Mouse (Mus musculus) retina, postnatal 1 day (tissue): ENCODE data around the gene Pik3ap1.

Source experiments
- DNase-seq: peaks from one replicate; pipeline ENCODE4 v3.0.0-alpha.2; 2012

Gene Pik3ap1

DNA sequence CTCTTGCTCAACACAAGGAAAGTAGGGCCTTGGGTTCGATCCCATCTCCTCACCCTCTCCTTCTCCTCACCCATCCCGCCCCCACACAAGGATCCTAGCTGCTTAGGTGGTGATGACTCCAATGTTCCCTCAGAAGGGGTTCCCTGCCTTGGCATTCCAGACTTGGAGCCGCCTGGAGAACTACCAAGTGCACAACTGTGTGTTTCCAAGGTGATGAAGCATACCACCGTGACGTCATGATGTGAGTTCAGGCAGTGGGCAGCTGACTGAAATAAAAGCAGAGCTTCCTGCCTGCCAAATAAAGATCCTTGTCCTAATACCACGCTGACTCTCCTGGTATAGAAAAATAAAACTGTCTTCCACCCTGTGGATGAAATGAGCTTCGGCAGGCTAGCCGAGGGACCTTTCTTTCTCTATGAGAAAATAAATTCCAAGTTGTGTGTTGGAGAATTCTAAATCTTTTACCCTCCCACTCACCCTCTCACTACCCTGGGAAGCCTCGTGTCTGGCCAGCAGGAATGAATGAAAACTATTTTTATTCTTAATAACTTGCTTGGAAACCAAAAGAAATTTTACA is 114.7 kb downstream of the Pik3ap1 start:
- DNase-seq, result peak; percentile 35

- DNase-seq, result no peak
These were observed 118.5 kb downstream of the Pik3ap1 start for GRCm38 (mm10) chr19:41266251-41266901.

- no peak for DNase-seq
These were observed 120.5 kb downstream of the Pik3ap1 start for GRCm38 (mm10) chr19:41264331-41264799.

DNA sequence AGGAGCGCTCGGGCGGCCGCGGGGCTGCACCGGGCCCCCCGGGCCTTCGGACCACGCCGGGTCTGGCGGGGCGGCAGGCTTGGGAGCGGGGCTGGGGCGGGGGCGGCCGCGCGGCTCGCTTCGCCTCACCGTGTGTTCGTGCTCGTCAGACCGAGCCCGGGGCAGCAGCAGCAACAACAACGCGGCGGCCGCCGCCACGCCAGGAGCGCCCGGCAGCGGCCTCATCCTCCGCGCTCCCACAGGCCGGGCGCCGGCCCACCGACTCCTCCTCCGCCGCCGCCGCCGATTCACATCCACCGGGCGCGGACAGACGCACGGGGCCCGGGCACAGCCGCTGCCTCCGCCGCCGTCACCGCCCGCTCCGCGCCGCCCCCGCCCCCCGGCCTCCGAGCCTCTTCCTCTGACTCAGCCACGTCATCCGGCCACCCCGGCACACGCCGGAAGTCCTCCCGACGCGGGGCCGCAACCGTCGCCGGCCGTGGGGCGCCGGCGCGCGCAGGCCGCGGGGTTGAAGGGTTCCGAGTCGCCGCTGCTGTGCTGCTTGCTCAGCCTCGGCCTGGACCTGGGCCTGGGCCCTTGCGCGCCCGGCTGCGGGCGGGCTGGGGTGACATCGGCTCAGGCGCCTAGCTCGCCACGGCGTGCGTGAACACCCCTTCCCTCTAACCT is 121.1 kb downstream of the Pik3ap1 start, which contains the start of gene Tm9sf3:
Gene Tm9sf3 (minus strand): TSS at position 368 of the 666 bp plus-strand sequence.
- peak; percentile 94 for DNase-seq

DNA sequence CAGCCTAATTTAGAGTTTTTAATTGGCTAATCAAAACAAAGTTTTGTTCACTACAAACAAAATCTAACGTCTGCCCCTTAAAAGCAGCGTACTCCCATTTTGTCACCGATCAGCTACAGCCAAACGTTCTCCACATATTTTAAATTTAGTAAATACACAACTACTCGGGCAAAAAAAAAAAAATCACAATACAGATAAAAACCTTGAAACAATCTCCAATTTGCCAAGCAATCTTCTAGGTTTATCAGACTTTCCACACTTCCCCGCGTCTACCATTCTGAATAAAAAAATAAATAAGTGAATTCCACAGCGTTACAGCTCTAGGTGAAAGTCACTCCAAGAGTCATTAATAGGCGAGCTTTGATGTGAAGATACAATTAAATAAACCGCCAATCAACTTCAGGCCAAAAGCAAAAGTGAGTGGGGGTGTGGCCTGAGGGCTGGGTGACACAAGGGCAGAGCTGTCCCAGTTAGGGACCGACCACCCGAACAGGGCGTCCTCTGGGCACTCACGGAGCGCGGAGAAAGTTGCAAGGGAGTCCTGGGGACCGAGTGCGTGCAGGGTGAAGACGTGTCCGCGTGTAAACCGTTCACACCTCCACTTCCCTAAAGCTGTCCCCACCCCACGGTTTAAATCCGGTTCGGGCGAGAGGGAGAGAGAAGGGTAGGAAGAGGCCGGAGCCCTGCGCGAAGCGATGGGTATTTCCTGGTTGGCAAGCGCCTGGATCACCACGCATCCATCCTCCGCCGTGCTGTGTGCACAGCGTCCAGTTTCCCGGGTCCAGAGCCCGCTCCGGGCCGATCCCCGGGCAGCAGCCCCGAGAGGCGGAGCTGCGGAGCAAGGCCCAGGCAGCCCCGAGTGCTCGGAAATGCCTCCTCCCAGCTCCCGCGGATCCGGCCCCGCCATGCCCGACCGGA is 121.9 kb downstream of the Pik3ap1 start:
- peak; percentile 78 for DNase-seq

GRCm38 (mm10) chr19:41260736-41261135 is 124.2 kb downstream of the Pik3ap1 start:
- no peak for DNase-seq

- no peak for DNase-seq
These were observed 125.6 kb downstream of the Pik3ap1 start for GRCm38 (mm10) chr19:41259256-41259655.

GRCm38 (mm10) chr19:41258707-41259106 is 126.2 kb downstream of the Pik3ap1 start:
- peak; percentile 62 for DNase-seq

DNA sequence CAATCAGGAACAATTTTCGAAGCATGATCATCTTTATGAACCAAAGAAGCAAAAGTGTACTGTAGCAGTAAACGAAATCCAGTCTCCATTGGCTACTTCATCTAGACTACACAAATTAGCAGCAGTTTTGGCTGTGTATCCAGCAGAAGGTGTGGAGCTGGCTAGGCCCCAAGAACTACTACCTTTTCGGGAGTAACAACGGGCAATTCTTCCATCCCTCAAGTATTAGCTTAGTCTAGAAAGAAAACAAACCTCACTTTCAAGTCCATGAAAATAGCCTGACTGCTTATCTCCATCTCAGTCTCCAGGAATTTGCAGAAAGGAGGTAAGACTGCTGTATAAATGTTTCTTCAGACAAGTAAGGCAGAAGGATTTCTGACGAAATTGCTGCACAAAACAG is 130.3 kb downstream of the Pik3ap1 start:
- no peak for DNase-seq

DNA sequence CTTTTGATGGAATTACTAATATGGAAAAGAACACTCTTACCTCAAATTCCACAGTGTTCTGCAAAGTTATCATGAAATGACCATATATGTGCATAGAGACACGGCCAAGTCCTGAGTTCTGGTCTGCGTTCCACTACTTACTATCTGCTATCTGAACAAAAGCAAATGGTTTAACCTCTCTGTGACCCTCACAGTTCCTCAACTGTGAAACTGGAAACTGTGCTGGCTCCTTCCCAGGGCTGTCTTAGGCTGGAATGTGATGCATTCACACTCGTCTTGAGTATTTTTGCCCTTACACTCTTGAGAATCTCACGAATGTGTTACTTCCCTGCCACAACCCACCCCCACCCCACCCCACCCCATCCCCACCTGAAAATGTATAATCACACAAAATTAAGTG is 135.9 kb downstream of the Pik3ap1 start:
- DNase-seq, result no peak

DNA sequence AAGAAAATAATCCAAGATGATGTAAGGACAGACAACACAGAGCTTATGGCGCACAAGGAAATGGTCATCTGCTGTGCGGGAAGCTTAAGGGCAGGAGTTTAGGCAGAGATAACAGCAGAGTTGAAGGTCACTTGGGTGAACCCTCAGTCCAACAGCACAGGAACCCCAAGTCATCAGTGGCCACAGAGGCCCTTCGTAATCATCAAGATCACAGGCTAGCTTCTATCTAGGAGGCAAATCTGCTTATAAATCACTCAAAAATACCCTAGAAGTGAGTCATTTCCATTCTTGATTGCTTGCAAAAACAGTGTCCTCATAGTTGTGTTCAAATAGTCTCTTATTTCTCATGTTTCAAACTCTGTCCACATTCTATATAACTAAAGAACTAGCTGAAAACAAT is 136.6 kb downstream of the Pik3ap1 start:
- DNase-seq, result no peak

DNA sequence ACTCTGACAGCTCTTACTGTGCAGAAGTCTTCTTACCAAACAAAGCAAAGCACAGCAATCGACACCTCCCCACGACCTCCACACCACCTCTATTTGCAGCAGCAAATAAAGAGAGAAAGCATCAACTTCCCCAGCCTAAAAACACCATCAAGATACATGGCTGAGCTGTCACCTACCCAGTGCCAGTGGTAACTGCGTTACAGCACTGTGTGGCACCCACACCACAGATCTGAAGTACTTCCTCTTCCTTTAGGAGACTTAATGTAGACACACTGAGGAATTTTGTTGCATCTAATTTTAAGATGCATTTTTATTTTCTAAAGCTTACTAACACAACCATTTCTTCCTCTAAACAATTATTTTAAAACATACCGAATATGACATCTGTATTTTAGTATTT is 138.6 kb downstream of the Pik3ap1 start:
- DNase-seq, result no peak

- peak; percentile 53 for DNase-seq
These were observed 140.3 kb downstream of the Pik3ap1 start for GRCm38 (mm10) chr19:41244581-41244980.

DNA sequence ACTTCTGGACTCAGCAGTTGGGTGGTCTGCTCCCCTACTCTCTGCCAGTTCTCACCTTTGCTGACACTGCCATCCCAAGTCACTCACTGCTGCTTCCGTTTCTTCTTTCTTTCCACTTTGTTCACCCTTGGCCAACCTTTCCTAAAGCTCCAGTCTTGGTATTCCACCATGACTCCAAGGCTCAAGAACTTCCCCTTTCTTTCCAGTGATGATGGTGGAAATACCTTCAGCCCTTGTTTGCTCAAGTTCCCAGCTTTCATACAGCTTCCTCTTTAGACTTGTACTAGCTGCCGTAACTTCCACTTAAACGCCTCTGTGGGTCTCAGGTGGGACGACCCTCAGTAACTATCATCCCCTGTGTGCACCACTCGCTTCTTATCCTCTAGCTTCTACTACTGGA is 142.9 kb downstream of the Pik3ap1 start:
- no peak for DNase-seq

DNA sequence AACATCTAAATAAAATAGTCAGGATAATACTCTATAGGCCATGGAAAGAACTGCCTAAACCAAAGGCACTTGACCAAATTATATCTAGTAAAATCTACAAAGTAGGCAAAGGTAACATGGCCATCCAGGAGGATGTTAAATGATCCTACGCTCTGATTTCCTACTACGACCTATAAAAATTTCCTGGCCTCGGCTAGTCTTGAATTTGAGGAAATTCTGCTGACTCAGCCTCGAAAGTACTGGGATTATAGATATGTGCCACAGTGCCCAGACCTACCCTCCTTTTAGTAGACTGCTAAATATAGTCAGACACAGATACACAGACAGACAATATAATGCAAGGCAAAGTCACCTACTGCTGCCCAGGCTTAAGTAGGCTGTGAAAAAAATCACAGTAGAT is 151.2 kb downstream of the Pik3ap1 start:
- no peak for DNase-seq
